Mouse (Mus musculus) c-Kit-positive CD71-positive TER-119-negative erythroid progenitor cells, embryonic 14.5 days (primary cell): ENCODE data around the gene Acot7.
A peak's percentile ranks its signal among the peaks of the same experiment; 100 is the strongest.

ENCODE experiments used
- DNase-seq: peaks from one replicate; pipeline ENCODE4 v3.0.0-alpha.2; 2013; ENCODE audit warnings: low read depth

The Acot7 gene

DNA sequence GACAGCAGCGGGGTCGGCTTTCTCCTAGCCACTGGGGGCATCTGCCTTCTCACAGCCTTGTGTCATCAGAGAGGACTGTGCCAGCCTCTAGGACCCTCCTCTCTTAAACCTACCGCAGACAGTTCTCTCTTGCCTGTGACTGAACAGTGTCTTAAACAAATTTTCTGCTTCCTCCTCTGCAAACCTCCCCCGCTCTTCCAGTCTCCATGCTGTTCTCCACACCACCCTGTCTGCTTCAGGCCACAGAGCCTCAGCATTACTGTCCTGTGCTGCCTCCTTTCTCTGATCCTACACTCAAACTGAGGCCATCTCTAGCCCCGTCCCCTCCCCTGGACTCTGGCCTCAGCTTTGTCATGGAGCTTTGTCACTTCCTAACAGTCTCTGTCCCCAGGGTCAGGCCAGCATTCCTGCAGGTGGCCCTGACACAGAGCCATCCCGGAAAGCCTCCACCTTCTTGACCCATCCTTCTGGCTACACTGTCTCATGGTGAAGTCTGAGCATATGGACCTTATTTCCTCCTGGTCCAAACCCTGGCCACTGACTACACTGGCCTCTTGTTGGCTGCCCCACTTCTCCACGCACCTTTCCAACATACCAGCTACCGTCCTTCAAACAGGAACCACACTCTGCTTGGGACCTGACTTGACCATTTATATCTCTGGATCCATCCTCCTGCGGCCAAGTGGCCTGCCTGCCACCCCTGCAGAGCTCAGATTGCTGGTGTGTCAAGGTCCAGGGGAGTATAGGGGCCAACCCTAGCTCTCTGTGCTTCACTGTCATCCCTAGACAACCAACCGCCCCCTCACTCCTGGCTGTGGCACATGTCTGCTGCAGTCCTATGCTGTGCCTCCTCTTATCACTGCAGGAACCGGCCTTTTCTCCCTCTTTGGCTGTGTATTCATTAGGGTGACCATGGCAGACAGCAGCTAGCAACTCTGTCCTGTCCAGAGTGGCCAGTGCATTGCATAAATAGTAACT, 66.9 kb downstream of the Acot7 start:
- no peak for DNase-seq

GRCm38 (mm10) chr4:152246011-152246410, 68.1 kb downstream of the Acot7 start:
- no peak for DNase-seq

DNA sequence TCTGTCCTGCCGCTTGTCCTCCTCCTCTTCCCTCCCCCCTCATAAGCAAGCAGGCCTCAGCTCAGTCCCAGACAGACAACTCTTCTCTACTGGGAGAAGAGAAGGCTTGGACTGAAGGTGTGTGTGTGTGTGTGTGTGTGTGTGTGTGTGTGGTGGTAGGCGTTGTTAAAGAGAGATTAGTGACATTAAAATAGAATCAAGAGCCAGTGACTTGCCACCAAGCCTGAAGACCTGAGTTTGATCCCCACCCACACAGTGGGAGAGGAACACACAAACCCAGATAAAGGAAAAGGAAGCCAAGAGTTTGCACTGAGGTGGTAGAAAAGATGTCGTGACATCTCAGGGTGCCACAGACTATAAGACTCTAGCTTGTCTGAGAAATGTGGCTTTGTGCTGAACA, 69.3 kb downstream of the Acot7 start:
- DNase-seq = no peak

DNA sequence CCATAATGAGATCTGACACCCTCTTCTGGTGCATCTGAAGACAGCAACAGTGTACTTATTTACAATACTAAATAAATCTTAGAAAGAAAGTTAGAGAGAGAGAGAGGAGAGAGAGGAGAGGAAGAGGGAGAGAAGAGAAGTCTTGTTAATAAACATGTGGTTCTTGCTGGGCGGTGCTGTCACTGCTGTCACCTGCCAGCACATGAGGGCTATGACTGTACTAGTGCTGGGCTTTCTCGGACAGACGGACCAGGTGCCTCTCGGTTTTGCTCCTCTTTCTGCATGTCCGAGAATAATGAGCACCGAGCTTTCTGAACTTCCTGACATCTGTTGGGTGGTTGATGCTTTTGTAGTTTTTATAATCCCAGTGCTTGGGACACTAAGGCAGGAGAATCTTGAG, 72.7 kb downstream of the Acot7 start:
- no peak for DNase-seq

DNA sequence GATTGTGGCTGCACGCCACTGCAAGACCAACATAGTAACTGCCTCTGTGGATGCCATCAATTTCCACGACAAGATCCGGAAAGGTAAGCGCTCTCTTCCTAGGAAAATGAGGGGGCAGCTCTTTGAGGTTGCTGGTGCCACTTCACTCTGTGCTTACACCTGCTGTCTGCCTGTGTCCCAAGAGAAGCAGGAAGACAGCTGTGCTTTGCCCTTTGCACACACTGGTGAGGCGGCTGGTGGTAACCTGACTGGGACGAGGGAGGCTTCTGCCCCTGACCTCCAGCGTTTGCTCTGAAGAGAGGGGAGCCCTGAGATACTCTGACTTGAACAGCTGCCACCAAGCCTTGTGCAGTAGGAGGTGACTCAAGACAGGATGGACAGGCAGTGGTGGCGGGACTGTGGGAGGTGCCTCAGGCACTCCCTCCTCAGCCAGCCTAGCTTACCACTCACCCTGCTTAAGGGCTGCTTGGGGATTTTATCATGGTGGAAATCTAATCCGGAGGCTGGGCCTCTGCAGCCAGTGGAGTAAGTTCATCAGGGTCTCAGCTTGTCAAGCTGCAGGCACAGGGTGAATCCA, 75.3 kb downstream of the Acot7 start:
- DNase-seq = no peak

DNA sequence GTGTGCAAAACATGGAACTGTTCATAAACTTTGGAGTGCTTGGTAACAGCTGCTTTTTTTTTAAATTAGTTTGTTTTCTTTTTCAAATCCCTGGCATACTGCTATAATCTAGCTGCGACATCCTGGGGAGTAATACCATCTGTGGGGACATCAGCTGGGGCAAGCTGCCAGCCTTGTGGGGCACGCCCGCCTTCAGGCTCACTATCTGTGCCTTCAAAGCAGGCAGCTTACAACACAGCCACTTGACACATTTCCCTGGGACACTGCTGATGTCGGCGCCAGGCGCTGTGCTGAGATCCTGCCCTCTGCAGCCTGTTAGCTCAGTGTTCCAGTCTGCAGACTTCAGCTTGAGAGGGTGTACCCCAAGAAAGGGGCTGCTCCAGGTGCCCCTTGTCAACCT, 79.1 kb downstream of the Acot7 start:
- DNase-seq = peak; percentile 29

GRCm38 (mm10) chr4:152260451-152260850, 82.5 kb downstream of the Acot7 start:
- no peak for DNase-seq

- DNase-seq = no peak
These were observed 84.3 kb downstream of the Acot7 start for GRCm38 (mm10) chr4:152262187-152262586.

DNA sequence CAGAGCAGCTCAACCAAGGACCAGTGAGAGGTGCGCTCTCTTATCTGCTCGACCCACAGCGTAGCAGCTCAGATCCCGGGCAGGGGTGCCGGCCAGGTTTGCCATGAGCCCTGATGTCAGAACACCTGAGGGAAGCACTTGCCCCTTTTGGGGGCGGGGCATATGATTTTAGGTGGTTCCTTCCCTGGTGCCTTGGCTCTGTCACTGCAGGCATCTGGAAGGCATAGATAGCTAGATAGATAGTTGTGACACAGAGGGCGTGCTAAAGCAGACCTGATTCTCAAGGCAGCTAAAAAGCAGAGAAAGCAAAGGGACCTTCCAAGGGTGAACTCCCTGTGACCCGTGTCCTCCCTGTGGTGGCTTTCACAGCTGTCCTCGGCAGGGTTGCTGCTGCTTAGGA, 85.2 kb downstream of the Acot7 start:
- DNase-seq = peak; percentile 48

DNA sequence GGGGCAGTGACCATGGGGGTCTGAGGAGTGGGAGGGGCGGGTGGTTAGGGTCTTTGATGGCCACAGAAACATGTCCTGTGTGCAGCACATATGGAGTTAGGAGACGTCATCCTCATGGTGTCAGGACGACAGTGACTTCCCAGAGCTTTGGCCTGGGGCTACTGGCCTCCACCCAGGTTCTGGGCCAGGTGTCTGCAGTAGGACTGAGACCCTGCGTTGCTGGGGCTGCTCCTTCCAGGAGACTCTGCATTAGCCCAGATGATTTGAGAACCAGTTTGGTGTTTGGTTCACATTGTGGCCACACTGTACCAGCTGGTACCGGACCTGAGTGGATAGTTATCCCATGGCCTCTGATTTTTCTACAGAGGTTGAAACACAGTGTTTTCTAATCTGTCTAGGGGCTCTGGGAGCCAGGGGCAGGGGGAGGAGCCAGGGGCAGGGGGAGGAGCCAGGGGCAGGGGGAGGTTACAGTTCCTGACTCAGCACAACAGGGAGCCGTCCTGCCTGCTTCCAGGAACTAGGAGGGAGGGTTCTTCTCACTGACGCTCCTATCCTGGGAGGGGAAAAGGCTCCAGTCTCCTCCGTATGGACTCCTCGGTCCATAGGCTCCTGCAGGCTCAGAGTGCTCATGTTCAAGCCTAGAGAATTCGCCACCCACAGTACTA, 85.7 kb downstream of the Acot7 start:
- peak; percentile 38 for DNase-seq

DNA sequence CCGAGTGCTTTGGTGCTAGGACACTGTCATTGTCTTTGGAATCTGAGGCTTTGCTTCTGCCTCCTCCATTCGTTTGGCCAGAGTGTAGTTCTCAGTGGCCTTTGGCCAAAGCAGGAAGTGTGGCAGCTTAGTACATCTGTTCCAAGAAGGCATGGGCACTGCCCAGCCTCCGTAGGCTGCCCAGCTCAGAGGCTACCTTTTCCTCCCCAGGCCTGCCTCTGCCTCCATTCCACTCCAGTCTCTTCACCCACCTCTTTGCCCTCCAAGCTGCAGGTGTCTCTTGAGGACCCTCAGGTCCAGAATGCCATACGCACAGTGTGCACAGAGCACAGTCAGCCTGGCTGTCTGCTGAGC, 86.2 kb downstream of the Acot7 start:
- DNase-seq = no peak

GRCm38 (mm10) chr4:152264867-152265568, 87.1 kb downstream of the Acot7 start:
- peak; percentile 24 for DNase-seq

DNA sequence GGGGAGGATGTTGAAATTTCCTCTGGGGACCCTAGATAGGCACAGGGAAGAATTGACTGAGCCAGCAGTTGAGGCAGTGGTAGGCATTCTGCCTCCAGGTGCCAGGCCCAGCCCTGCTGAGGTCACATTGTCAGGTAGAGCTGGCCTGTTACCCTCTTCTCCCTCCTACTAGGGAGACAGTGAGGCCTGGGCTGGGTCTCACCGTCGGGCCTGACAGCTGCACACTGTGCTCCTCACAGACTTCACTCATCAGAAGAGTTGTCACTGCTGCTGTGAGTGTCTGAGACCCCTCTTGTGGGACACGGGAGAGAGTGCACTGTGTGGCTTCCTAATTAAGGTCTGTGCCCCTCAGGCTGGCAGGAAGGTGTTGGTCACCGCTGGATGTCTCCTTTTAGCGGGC, 87.9 kb downstream of the Acot7 start:
- DNase-seq = no peak

DNA sequence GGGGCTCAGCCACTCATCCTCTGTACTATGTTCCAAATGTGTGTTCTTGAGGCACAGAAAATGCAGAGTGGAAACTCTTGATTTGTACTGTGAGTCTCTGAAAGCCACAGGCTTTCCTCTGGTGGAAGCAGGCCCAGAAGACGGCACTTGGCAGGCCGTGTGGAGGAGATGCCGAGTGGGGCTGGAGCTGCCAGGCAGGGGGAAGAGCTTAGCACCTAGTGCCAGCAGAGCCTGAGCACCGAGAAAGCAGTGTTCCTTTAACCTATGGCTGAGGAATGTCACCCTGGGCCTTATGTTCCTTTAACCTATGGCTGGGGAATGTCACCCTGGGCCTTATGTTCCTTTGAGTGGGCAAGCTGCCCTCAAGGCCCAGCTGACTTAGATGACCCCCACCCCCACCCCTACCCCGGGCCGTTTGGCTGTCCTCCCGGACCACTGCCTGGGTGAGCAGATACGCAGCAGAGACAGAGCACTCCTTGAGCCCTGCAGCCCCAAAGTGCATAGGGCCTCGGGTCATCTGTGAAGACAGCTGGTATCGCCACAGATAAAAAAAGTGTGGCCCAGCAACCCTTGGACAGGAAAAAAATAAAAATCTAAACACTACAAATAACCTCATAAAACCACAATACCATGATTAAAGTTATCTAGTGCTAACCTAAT, 88.4 kb downstream of the Acot7 start:
- DNase-seq = no peak

DNA sequence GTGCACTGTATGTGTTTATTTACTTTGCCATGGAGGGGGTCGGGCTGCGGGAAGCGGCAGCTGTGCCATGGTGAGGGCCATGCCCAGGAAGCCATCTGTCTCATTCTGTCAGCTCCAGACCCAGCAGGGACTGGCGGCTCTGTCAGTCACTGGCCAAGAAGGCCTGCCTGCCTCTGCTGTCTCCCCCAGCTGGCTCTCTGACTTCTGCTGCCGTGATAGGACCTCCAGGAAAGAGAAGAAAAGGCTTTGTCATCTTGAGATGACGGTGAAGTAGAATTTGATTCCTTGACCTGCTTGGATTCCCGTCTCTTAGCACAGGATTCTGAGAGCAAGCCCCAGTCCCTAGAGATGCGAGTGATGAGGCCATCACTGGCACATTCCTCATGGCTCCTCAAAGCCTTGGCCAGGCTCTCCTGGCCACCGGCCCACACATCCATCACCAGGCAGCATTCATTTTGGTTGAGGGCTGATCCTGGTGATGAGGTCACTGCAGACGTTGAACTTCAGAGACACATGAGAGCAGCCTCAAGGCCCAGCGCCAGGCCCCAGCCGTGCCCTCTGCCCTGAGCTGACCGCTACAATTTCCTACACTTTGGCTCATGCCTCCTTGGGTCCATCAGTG, 89.9 kb downstream of the Acot7 start:
- DNase-seq = no peak

- no peak for DNase-seq
These were observed 92.0 kb downstream of the Acot7 start for GRCm38 (mm10) chr4:152269967-152270366.

DNA sequence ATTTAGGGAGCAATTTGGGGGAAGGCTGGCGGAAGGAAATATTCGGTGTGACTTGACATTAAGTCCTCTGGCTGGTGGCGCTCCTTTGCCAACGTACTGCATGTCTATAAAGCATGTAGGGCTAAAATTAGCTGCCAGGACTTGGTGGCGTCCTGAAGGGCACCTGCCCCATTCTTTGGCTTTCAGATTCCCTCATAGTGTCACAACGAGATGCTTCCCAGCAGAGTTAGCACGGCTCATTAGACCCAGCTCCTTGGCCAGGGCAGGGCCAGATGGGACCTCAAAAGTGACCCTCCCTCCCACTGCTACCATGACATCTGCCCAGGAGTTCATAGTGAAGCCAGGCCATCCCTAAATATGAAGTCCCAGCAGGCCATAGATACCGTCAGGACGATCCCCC, 92.7 kb downstream of the Acot7 start:
- no peak for DNase-seq

GRCm38 (mm10) chr4:152271334-152271733, 93.4 kb downstream of the Acot7 start:
- DNase-seq = no peak

DNA sequence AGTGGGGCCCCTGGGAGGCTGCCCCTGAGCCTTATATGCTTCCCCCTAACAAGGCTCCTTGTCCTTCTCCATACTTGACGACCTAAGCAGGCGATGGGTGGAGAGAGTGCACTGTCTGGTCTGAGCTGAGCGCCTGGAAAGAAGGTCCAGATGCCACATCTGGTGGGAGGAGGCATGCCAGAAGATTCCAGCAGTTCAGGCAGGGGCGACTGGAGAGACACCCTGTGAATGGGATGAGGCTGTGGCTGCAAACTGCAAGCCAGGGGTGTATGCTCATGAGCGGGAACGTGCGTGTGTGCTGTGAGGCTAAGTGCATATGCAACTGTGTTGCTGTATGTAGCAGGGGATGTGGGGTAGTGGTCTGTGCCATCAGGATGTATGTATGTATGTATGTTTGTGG, 94.1 kb downstream of the Acot7 start:
- DNase-seq = no peak

DNA sequence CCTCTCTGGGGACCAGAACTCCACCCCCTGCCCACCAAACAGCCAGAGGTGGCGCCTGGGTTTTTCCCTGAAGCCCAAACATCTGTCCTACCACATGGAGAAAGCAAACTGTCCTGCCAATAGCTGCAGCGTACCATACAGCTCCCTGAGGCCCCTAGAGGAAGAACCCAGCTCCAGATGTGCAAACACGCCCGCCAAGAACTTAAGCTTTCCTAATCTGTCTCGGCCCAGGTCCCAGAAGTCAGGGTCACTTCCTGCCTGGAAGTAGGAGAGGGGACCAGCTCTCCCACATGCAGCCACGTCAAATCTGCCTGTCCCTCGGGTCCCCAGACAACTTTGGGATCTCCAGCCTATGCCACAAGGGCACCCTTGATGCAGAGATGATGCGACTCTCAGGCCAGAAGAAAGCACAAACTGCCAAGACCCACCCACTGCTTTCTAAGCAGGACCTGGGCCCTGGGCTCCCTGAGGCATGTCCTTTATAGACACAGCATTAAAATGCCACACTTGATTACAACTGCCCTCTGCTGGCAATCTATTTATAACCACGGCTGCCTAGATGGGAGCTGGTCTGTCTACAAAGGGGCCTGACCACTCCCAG, 94.6 kb downstream of the Acot7 start:
- no peak for DNase-seq

DNA sequence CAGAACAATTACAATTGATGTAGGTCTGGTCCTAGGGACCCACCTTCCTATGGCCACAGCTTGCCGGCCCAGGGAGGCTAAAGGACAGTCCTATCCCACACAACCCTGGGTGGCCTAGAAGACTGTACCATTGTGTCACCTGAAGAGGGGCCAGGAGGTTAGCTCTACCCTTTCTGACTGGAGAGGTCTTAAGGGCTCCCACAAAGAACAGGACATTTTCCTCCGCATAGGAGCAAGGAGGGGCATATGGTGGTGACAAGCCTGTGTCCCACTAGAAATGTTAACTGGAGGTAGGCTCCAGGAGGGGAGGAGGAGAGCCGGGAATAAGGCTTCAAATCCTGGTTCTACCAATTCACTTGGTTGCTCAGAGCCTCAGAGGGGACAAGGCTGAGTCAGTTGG, 95.3 kb downstream of the Acot7 start:
- DNase-seq = no peak
